Mouse (Mus musculus) hindbrain, embryonic 10.5 days (tissue): ENCODE data around the gene Cntn1. TPM values are rescaled to one million over a fixed set of nuclear protein-coding genes. Genes with fewer than 3 reads are reported as not detected.
A peak's percentile ranks its signal among the peaks of the same experiment; 100 is the strongest.
"Not testable (repeated sequence)": the region's sequence is repeated elsewhere in the genome, so short reads cannot be mapped to it uniquely, and the experiment has no call there.

Experiments used
- DNase-seq: peaks from one replicate; pipeline ENCODE4 v3.0.0-alpha.2; 2017; ENCODE audit warnings: low spot score
- H3K27ac ChIP-seq: fragments of 300-500 bp; sonication (generic); 2 replicates; pipeline ENCODE4 v1.5.1; 2016; ENCODE audit warnings: mild to moderate bottlenecking, moderate library complexity
- H3K27me3 ChIP-seq: fragments of 300-500 bp; sonication (generic); 2 replicates; pipeline ENCODE4 v1.6.1; 2016; ENCODE audit warnings: mild to moderate bottlenecking; ENCODE audit not compliant: poor library complexity, insufficient read depth, severe bottlenecking
- H3K36me3 ChIP-seq: fragments of 300-500 bp; sonication (generic); 2 replicates; pipeline ENCODE4 v1.6.1; 2016; ENCODE audit warnings: mild to moderate bottlenecking, moderate library complexity
- H3K4me1 ChIP-seq: fragments of 300-500 bp; sonication (generic); replicated peaks from 2 replicates; pipeline ENCODE4 v1.6.1; 2016; ENCODE audit warnings: mild to moderate bottlenecking
- H3K4me3 ChIP-seq: fragments of 300-500 bp; sonication (generic); 2 replicates; pipeline ENCODE4 v1.5.1; 2016; ENCODE audit warnings: mild to moderate bottlenecking, moderate library complexity
- H3K9me3 ChIP-seq: fragments of 300-500 bp; sonication (generic); 2 replicates; pipeline ENCODE4 v1.6.1; 2016; ENCODE audit warnings: mild to moderate bottlenecking, moderate library complexity
- WGBS: fragments of 180-500 bp; shearing (Covaris S2); methylation state at CpG from one replicate; pipeline ENCODE4 v1.1.7; 2016; 5-methylcytosine and 5-hydroxymethylcytosine counted together
- polyA plus RNA-seq: library from polyadenylated mRNA; unstranded; fragments of >200 nt; fragmentation: Nextera tagmentation; extraction: Ambion mirVana; gene quantifications from 2 replicates; pipeline ENCODE4 v1.2.1, GENCODE M21; 2016

Cntn1 gene
- polyA plus RNA-seq, 1 experiment from 2014 or later, result 4.4 TPM

DNA sequence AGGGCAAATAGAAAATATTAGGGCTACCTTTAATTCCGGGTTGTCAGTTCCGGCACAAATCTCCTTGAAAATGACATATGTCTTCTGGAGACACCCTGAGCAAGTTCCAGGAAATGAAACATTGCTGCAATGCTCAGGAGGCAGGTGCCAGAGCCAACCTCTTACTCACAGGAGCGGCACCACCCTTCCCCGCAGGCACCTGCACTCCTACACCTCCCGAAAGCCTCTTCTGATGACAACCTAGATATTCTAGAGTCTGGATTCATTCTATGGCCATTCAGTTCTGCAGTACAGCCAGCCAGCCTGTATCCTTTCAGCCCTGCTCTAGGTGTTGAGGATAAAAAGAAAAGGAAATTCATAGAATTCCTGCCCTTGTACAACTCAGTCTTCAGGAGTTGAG is 253.3 kb downstream of the Cntn1 start:
- Histone ChIP-seq H3K27ac (no peak overlapping the region), H3K27me3 (no peaks in the 10 kb centered on the region), H3K36me3 (no peaks in the 10 kb centered on the region), H3K9me3 (no peaks in the 10 kb centered on the region), H3K4me3 (no peak overlapping the region), H3K4me1 (no peaks in the 10 kb centered on the region)
- WGBS, result 90% methylated on average over 5 of the region's 5 CpGs
- DNase-seq, result no peak

DNA sequence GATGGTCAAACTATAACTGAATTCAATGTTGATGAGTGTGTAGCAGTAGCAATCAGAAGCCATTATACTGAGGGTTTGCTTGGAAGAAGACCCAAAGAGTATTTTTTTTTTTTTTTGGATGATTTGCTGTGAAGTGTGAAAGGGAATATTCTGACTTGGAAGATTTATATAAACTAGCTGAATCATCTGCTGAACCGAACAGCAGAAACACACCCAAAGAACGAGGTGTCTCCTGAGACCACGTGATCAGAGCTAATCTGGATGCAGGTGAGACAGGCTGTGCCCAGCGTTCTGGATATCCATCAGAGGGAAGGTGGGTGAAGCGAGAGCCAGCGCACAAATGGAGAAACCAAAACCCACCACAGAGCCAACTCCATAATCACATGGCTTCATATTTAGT is 271.0 kb downstream of the Cntn1 start:
- Histone ChIP-seq H3K4me3 (no peak overlapping the region), H3K27ac (no peak overlapping the region), H3K9me3 (no peaks in the 10 kb centered on the region), H3K27me3 (no peaks in the 10 kb centered on the region), H3K4me1 (peaks cover 6% of the 10 kb centered on the region; the same call in 1 of the 2 replicates), H3K36me3 (no peaks in the 10 kb centered on the region)
- no peak for DNase-seq
- WGBS, result 89% methylated on average over 6 of the region's 6 CpGs

DNA sequence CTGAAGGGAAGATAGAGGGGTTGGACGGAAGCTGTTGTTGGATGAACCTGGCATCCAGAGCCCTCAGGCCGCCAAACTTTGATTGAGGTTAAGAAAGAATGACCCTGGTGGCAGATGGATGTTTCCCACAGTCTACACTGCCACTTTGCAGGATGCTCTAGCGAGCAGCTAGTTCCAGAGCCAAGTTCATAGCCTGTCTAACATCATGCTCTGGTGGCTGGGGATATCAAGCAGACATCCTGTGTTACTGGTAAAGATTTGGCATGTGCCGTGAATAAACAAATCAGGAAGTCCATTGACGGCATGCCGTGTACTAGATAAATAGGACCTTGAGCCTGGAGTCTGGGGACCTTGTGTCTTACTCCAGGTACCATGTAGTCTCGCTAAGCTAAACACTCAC is 276.1 kb downstream of the Cntn1 start:
- H3K27me3 ChIP-seq, result no peaks in the 10 kb centered on the region
- H3K9me3 ChIP-seq, result no peaks in the 10 kb centered on the region
- H3K27ac ChIP-seq, result no peak overlapping the region
- WGBS, result 87% methylated on average over 7 of the region's 7 CpGs
- no peak overlapping the region for H3K4me3 ChIP-seq
- no peaks in the 10 kb centered on the region for H3K36me3 ChIP-seq
- no peaks in the 10 kb centered on the region for H3K4me1 ChIP-seq
- DNase-seq, result no peak

- Histone ChIP-seq H3K27me3 (no peaks in the 10 kb centered on the region), H3K27ac (no peak overlapping the region), H3K36me3 (no peaks in the 10 kb centered on the region), H3K4me1 (0 out of 2 replicates have a peak, but pooled peaks cover 3% of the 10 kb centered on the region), H3K4me3 (no peak overlapping the region), H3K9me3 (no peaks in the 10 kb centered on the region)
- DNase-seq, result no peak
- WGBS, result 63% methylated on average over 6 of the region's 6 CpGs
Observed at GRCm38 (mm10) chr15:92340253-92340652, 289.3 kb downstream of the Cntn1 start.

DNA sequence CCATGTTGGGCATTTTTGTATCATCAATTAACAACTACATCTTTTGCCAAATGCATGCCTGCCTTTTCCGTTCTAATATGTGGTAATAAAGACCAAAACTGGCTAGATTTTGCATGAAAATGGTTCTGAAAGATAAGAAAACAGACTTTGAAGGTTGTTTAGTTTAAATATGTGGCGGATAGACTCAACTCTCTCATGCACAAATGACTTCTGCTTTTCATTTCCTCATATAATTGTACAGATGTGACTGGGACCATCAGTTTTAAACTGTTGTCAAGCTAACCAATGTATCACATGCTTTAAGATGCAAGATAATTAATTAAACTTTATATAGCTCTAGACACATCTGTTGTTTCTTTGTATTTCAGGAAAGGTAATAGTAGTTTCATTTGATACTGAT is 290.5 kb downstream of the Cntn1 start:
- 86% methylated on average over 2 of the region's 2 CpGs for WGBS
- no peak overlapping the region for H3K27ac ChIP-seq

GRCm38 (mm10) chr15:92344136-92344869 is 293.3 kb downstream of the Cntn1 start:
- Histone ChIP-seq H3K36me3 (no peaks in the 10 kb centered on the region), H3K9me3 (no peaks in the 10 kb centered on the region), H3K4me1 (peaks cover 24% of the 10 kb centered on the region), H3K4me3 (peak overlapping the region; percentile 26), H3K27me3 (peaks cover 5% of the 10 kb centered on the region; the same call in 1 of the 2 replicates), H3K27ac (no peak overlapping the region)
- 79% methylated on average over 23 of the region's 23 CpGs for WGBS
- DNase-seq, result no peak

More for the DNA sequence above, 290.5 kb downstream of the Cntn1 start:
- peaks cover 5% of the 10 kb centered on the region; the same call in 1 of the 2 replicates for H3K27me3 ChIP-seq
- 0 out of 2 replicates have a peak, but pooled peaks cover 3% of the 10 kb centered on the region for H3K4me1 ChIP-seq
- H3K9me3 ChIP-seq, result no peaks in the 10 kb centered on the region
- no peak for DNase-seq
- no peak overlapping the region for H3K4me3 ChIP-seq
- no peaks in the 10 kb centered on the region for H3K36me3 ChIP-seq

GRCm38 (mm10) chr15:92347426-92347825 is 296.5 kb downstream of the Cntn1 start:
- H3K4me3 ChIP-seq, result no peak overlapping the region
- H3K4me1 ChIP-seq, result peaks cover 25% of the 10 kb centered on the region
- H3K27ac ChIP-seq, result no peak overlapping the region
- peaks cover 8% of the 10 kb centered on the region; the same call in 1 of the 2 replicates for H3K27me3 ChIP-seq
- no peaks in the 10 kb centered on the region for H3K9me3 ChIP-seq
- WGBS, result 68% methylated on average over 4 of the region's 4 CpGs
- DNase-seq, result no peak
- no peaks in the 10 kb centered on the region for H3K36me3 ChIP-seq

DNA sequence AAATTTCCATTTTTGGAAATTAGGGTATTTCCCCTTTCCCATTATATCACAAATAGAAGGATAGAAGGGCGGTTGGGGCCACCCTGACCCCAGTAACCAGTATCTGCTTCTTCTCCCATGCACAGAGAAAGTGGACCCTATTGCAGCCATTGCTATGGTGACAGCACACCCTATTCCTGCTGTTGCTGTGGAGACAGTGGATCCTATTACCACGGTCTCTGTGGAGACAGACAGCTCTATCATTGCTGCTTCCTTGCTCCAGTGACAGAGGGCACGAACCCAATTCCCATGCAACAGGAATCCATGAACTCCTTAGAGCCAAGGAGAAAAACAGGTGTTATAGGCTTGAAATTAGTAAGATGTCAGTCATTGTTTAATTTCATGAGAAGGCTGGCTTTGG is 296.9 kb downstream of the Cntn1 start:
- WGBS, result 14% methylated on average over 3 of the region's 3 CpGs
- no peak overlapping the region for H3K4me3 ChIP-seq
- peaks cover 25% of the 10 kb centered on the region for H3K4me1 ChIP-seq
- H3K27ac ChIP-seq, result no peak overlapping the region
- H3K36me3 ChIP-seq, result no peaks in the 10 kb centered on the region
- H3K27me3 ChIP-seq, result peaks cover 8% of the 10 kb centered on the region; the same call in 1 of the 2 replicates
- no peaks in the 10 kb centered on the region for H3K9me3 ChIP-seq
- DNase-seq, result peak; percentile 58

GRCm38 (mm10) chr15:92348453-92348852 is 297.5 kb downstream of the Cntn1 start:
- not testable (repeated sequence) for H3K27me3 ChIP-seq, H3K36me3 ChIP-seq

DNA sequence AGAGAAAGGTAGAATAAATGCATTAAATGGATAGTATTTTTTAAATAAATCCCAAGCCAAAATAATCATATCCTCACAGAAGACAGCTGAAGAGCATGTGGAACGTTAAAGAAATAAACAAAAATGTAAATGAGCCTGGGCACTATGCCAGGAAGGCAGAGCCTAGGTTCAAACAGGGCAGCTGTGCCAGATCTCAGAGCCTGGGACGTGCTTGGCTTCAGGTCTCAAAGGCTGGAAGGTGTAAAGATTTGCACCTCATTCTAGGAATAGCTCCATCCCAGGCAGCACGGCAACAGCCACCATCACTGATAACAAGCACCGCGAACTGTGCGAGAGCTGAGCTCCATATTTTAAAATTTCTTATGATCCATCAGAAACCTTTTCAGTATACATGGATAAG is 313.2 kb downstream of the Cntn1 start:
- Histone ChIP-seq H3K27me3 (no peaks in the 10 kb centered on the region), H3K9me3 (no peaks in the 10 kb centered on the region), H3K27ac (no peak overlapping the region), H3K4me1 (no peaks in the 10 kb centered on the region), H3K36me3 (no peaks in the 10 kb centered on the region), H3K4me3 (no peak overlapping the region)
- WGBS, result 88% methylated on average over 6 of the region's 6 CpGs
- no peak for DNase-seq

More at GRCm38 (mm10) chr15:92348453-92348852, 297.5 kb downstream of the Cntn1 start:
- peaks cover 25% of the 10 kb centered on the region for H3K4me1 ChIP-seq
- H3K9me3 ChIP-seq, H3K27ac ChIP-seq, H3K4me3 ChIP-seq, DNase-seq: not testable (repeated sequence)

DNA sequence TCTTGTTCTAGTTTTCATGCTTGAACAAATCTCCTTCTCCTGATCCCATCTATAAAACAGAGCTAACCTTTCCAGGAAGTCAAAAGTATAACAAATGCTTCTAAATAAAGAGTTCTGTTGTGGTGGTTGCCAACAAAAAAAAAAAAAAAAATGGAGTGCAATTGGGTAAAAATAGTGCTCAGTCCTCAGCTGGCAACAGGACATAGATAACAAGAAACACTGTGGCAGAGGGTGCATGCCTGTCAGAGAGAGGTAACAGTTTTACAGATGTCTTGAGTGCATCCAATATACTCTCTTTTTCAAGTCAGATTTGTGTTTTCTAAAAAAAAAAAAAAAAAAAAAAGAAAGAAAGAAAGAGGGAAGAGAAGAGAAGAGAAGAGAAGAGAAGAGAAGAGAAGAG is 313.6 kb downstream of the Cntn1 start:
- Histone ChIP-seq H3K27ac (no peak overlapping the region), H3K4me1 (no peaks in the 10 kb centered on the region), H3K4me3 (no peak overlapping the region), H3K36me3 (no peaks in the 10 kb centered on the region), H3K9me3 (no peaks in the 10 kb centered on the region), H3K27me3 (no peaks in the 10 kb centered on the region)
- no peak for DNase-seq
